Mouse (Mus musculus) limb, embryonic 11.5 days (tissue): Measurements from ENCODE around the gene Plekha7. TPM values are rescaled to one million over a fixed set of nuclear protein-coding genes. Genes with fewer than 3 reads are reported as not detected.

Experiments used
- ATAC-seq: fragments of 200-750 bp; cut with Nextera tagmentation; 2 replicates; pipeline ENCODE4 v1.8.0; 2017; ENCODE audit warnings: low read depth; ENCODE audit not compliant: insufficient number of reproducible peaks, low FRiP score, low TSS enrichment
- DNase-seq: peaks from one replicate; pipeline ENCODE4 v3.0.0-alpha.2; 2015; ENCODE audit warnings: low spot score
- H3K27ac ChIP-seq: fragments of 300-500 bp; sonication (generic); replicated peaks from 2 replicates; pipeline ENCODE4 v1.5.1; 2014; ENCODE audit warnings: low read depth, mild to moderate bottlenecking, low read length
- H3K27me3 ChIP-seq: fragments of 300-500 bp; sonication (generic); 2 replicates; pipeline ENCODE4 v1.6.1; 2014; ENCODE audit warnings: mild to moderate bottlenecking, low read length, mixed read lengths; ENCODE audit not compliant: control insufficient read depth, insufficient read depth
- H3K36me3 ChIP-seq: fragments of 300-500 bp; sonication (generic); 2 replicates; pipeline ENCODE4 v1.6.1; 2014; ENCODE audit warnings: mild to moderate bottlenecking, low read length, moderate library complexity, mixed read lengths; ENCODE audit not compliant: control insufficient read depth, insufficient read depth
- H3K4me1 ChIP-seq: fragments of 300-500 bp; sonication (generic); 2 replicates; pipeline ENCODE4 v1.6.1; 2014; ENCODE audit warnings: low read length, mixed read lengths; ENCODE audit not compliant: control insufficient read depth, insufficient read depth
- H3K4me2 ChIP-seq: fragments of 300-500 bp; sonication (generic); 2 replicates; pipeline ENCODE4 v1.6.1; 2014; ENCODE audit warnings: low read depth, mild to moderate bottlenecking, moderate library complexity; ENCODE audit not compliant: severe bottlenecking
- H3K4me3 ChIP-seq: fragments of 300-500 bp; sonication (generic); 2 replicates; pipeline ENCODE4 v1.5.1; 2014; ENCODE audit warnings: low read depth, low read length
- H3K9ac ChIP-seq: fragments of 300-500 bp; sonication (generic); 2 replicates; pipeline ENCODE4 v1.6.1; 2014; ENCODE audit warnings: mild to moderate bottlenecking, low read length
- H3K9me3 ChIP-seq: fragments of 300-500 bp; sonication (generic); 2 replicates; pipeline ENCODE4 v1.6.1; 2016; ENCODE audit warnings: low read length; ENCODE audit not compliant: control insufficient read depth
- WGBS: fragments of 180-500 bp; shearing (Covaris S2); extraction: QIAGEN DNeasy Blood & Tissue Kit; methylation state at CpG from one replicate; pipeline ENCODE4 v1.1.7; 2014; 5-methylcytosine and 5-hydroxymethylcytosine counted together
- polyA plus RNA-seq: library from polyadenylated mRNA; unstranded; fragments of >200 nt; fragmentation: Nextera tagmentation; extraction: Ambion mirVana; gene quantifications from 2 replicates; pipeline ENCODE4 v1.2.1, GENCODE M21; 2014

Gene Plekha7
- polyA plus RNA-seq, 1 experiment from 2014 or later = 3.7 TPM

DNA sequence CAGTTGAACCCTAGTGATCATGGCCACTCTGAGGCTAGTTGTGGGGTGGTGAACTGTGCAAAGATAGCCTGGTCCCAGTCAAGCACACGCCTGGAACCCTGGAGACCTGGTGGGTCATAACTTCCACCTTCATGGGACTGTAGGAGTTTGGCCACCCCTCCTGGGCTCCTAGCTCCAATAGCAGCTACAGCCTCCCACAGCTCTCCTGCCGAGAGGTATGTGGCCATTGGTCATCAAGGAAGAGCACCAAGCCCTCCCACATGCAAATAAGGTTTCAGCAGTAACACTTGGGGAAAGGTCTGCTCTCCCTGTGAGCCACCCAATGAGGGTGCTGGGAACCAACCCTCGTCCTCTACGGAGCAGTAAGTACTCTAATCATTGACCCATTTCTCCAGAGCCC is 55.7 kb downstream of the Plekha7 start:
- H3K4me3 ChIP-seq = no peak overlapping the region
- H3K36me3 ChIP-seq = no peaks in the 10 kb centered on the region
- H3K4me1 ChIP-seq = no peaks in the 10 kb centered on the region
- no peak overlapping the region for H3K9ac ChIP-seq
- DNase-seq = no peak
- H3K9me3 ChIP-seq = no peaks in the 10 kb centered on the region
- no peak for ATAC-seq
- no peaks in the 10 kb centered on the region for H3K27me3 ChIP-seq
- no peak overlapping the region for H3K4me2 ChIP-seq
- 80% methylated on average over 4 of the region's 4 CpGs for WGBS
- no peak overlapping the region for H3K27ac ChIP-seq

- ATAC-seq = no peak
- Histone ChIP-seq H3K9ac (no peak overlapping the region), H3K9me3 (no peaks in the 10 kb centered on the region), H3K27ac (no peak overlapping the region), H3K4me2 (no peak overlapping the region), H3K36me3 (no peaks in the 10 kb centered on the region), H3K27me3 (no peaks in the 10 kb centered on the region), H3K4me3 (no peak overlapping the region), H3K4me1 (peaks cover 3% of the 10 kb centered on the region; the same call in 1 of the 2 replicates)
- WGBS = 69% methylated on average over 3 of the region's 3 CpGs
- no peak for DNase-seq
Measured at GRCm38 (mm10) chr7:116251516-116251915, 56.7 kb downstream of the Plekha7 start.

DNA sequence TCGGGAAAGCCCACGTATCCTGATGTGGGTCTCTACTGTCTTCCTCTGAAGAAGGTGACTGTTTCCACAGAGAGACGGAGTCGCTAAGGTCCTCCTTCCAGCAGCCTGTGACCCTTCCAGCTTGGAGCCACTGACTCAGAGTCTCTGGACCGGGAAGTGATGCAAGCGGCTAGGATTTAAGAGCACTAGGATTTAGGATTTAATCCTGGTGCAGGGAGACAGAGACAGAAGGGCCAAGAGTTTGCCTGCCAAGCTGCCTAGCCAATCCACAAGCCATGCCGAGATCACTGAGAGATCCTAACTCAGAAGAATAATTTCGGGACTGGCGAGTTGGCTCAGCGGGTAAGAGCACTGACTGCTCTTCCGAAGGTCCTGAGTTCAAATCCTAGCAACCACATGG is 59.6 kb downstream of the Plekha7 start:
- H3K4me1 ChIP-seq = peaks cover 3% of the 10 kb centered on the region; the same call in 1 of the 2 replicates
- WGBS = 96% methylated on average over 11 of the region's 11 CpGs
- no peak for DNase-seq
- no peak overlapping the region for H3K4me3 ChIP-seq
- no peaks in the 10 kb centered on the region for H3K27me3 ChIP-seq
- H3K4me2 ChIP-seq = no peak overlapping the region
- no peak for ATAC-seq
- no peak overlapping the region for H3K9ac ChIP-seq
- H3K36me3 ChIP-seq = no peaks in the 10 kb centered on the region
- H3K9me3 ChIP-seq = no peaks in the 10 kb centered on the region
- H3K27ac ChIP-seq = no peak overlapping the region

GRCm38 (mm10) chr7:116247377-116247729 is 60.8 kb downstream of the Plekha7 start:
- Histone ChIP-seq H3K9me3 (no peaks in the 10 kb centered on the region), H3K27me3 (no peaks in the 10 kb centered on the region), H3K4me3 (no peak overlapping the region), H3K9ac (no peak overlapping the region), H3K4me2 (no peak overlapping the region; the same call in 1 of the 2 replicates), H3K36me3 (no peaks in the 10 kb centered on the region), H3K27ac (no peak overlapping the region), H3K4me1 (peaks cover 3% of the 10 kb centered on the region; the same call in 1 of the 2 replicates)
- DNase-seq (peak; percentile 48), ATAC-seq (no peak)
- 12% methylated on average over 6 of the region's 7 CpGs for WGBS

DNA sequence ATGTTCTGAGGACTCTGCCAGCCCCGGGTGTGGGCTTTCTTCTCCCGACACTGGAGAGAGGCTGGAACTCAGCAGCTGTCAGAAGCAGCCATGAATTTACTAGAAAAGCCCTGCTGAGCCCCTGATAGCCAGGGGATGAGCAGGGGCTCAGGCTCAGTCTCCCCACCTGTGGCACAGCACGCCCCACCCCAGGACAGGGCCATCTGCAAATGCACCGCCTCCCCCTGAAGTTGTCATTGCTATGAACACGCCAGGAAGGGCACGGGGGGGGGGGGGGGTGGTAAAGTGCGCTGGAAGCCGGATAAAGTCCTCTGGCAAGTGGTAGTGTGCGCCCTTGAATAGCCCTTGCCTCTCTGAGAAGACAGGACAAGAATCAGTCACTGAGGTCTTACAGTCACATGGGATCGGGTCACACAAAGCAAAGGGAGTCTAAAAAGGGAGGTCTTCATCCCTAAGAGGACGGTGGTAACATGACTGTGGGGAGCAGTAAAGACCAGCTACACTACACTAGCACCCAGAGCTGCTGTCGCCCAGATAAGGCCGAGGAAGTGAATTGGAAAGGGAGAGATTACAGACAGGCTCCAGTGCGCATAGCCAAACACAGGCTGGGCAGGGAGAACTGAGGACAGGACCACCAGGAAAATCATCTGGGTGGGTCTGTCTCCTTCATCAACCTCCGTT is 61.3 kb downstream of the Plekha7 start:
- H3K9me3 ChIP-seq = no peaks in the 10 kb centered on the region
- ATAC-seq (peak; percentile 48; the same call in 1 of the 2 replicates), DNase-seq (no peak)
- no peak overlapping the region for H3K9ac ChIP-seq
- peak overlapping the region; percentile 35 for H3K4me2 ChIP-seq
- H3K27ac ChIP-seq = no peak overlapping the region
- H3K4me1 ChIP-seq = peaks cover 4% of the 10 kb centered on the region; the same call in 1 of the 2 replicates
- WGBS = 27% methylated on average over 15 of the region's 15 CpGs
- no peaks in the 10 kb centered on the region for H3K36me3 ChIP-seq
- no peak overlapping the region for H3K4me3 ChIP-seq
- no peaks in the 10 kb centered on the region for H3K27me3 ChIP-seq

GRCm38 (mm10) chr7:116245815-116246695 is 62.1 kb downstream of the Plekha7 start:
- DNase-seq (peak; percentile 53), ATAC-seq (0 out of 2 replicates have a peak, but pooled peaks have one; percentile 21)
- no peak overlapping the region for H3K27ac ChIP-seq
- H3K4me2 ChIP-seq = peak overlapping the region; percentile 35; the same call in 1 of the 2 replicates
- WGBS = 19% methylated on average over 15 of the region's 15 CpGs
- peaks cover 12% of the 10 kb centered on the region for H3K4me1 ChIP-seq
- no peaks in the 10 kb centered on the region for H3K36me3 ChIP-seq
- no peak overlapping the region for H3K9ac ChIP-seq
- no peaks in the 10 kb centered on the region for H3K9me3 ChIP-seq
- H3K4me3 ChIP-seq = no peak overlapping the region
- no peaks in the 10 kb centered on the region for H3K27me3 ChIP-seq

DNA sequence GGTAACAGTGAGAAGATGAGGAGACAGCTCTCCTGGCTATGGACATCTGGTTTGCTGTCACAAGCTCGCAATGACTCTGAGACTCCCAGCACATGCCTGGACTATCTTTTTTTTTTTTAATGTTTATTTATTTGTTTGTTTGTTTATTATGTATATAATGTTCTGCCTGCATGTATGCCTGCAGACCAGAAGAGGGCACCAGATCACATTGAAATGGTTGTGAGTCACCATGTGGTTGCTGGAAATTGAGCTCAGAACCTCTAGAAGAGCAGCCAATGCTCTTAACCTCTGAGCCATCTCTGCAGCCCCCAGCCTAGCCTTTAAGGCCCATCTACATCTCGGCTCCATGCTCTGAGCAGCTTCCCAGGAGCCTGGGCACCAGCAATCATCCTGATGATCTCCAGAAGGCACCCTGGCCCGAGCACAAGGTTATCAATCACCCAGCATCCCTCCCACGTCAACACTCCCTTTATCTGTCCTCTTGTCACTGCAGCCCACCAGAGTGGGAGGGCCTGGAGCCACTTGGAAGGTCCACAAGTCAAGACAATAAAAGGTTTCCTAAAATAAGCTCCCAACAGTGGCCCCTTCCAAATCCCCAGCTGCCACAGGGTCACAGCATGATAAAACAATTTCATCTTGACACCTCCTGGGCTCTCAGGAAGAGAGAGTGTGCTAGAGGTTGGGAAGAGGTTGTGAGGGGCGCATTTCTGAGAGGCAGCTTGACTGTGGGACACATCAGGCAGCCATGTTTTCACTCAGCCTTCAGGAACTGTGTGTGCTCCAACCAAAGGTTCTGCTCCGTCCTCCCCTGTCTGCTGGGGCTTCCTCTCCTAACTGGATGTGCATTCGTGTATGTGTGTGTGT is 63.6 kb downstream of the Plekha7 start:
- 32% methylated on average over 7 of the region's 7 CpGs for WGBS
- H3K27ac ChIP-seq = no peak overlapping the region
- H3K4me2 ChIP-seq = no peak overlapping the region
- peaks cover 12% of the 10 kb centered on the region for H3K4me1 ChIP-seq
- H3K36me3 ChIP-seq = no peaks in the 10 kb centered on the region
- H3K9me3 ChIP-seq = no peaks in the 10 kb centered on the region
- ATAC-seq (no peak), DNase-seq (no peak)
- no peak overlapping the region for H3K4me3 ChIP-seq
- no peaks in the 10 kb centered on the region for H3K27me3 ChIP-seq
- H3K9ac ChIP-seq = no peak overlapping the region

- 75% methylated on average over 3 of the region's 3 CpGs for WGBS
- no peaks in the 10 kb centered on the region for H3K36me3 ChIP-seq
- peaks cover 14% of the 10 kb centered on the region for H3K4me1 ChIP-seq
- H3K9ac ChIP-seq = no peak overlapping the region
- no peak overlapping the region for H3K4me3 ChIP-seq
- DNase-seq (no peak), ATAC-seq (no peak)
- no peak overlapping the region for H3K27ac ChIP-seq
- H3K27me3 ChIP-seq = peaks cover 8% of the 10 kb centered on the region
- no peak overlapping the region for H3K4me2 ChIP-seq
- no peaks in the 10 kb centered on the region for H3K9me3 ChIP-seq
Measured at GRCm38 (mm10) chr7:116242810-116243209, 65.4 kb downstream of the Plekha7 start.
